Mouse (Mus musculus): ENCODE data around the gene Vwf.

Vwf gene

GRCm38 (mm10) chr6:125586042-125586566 lies 39.5 kb downstream of the Vwf start:
- no peak for DNase-seq (ENCODE audit: low read depth, low spot score)

- DNase-seq (ENCODE audit: low read depth, low spot score), result no peak
Measured at GRCm38 (mm10) chr6:125588241-125588640, 41.7 kb downstream of the Vwf start.

DNA sequence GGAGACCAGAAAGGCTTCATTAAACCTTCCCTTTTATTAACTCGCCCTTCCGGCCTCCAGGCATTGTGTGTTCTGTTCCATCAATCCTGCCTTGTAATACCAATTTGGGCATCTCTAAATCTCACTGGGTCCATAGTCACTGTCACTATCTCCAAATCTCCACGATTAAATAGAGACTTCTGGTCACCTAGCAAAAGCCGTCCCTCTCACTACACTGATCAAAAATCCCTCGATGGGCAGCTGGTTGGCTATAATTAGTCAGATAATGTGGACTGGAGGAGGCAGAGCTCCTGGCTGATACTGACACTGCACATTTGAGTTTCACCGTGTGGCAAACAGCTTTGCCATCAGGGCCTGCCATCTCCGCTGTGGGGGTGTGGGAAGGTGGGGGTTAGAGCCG lies 42.5 kb downstream of the Vwf start:
- no peak for DNase-seq (ENCODE audit: low read depth, low spot score)

- DNase-seq (ENCODE audit: low read depth, low spot score), result no peak
Measured at GRCm38 (mm10) chr6:125590056-125590455, 43.5 kb downstream of the Vwf start.

- DNase-seq (ENCODE audit: low read depth, low spot score), result no peak
Measured at GRCm38 (mm10) chr6:125590471-125590870, 43.9 kb downstream of the Vwf start.

- DNase-seq (ENCODE audit: low read depth, low spot score), result no peak
Measured at GRCm38 (mm10) chr6:125591652-125592385, 45.2 kb downstream of the Vwf start.

GRCm38 (mm10) chr6:125592536-125592935 lies 46.0 kb downstream of the Vwf start:
- DNase-seq (ENCODE audit: low read depth, low spot score), result no peak

- DNase-seq (ENCODE audit: low read depth, low spot score), result no peak
Measured at GRCm38 (mm10) chr6:125594311-125594710, 47.7 kb downstream of the Vwf start.

GRCm38 (mm10) chr6:125594825-125595224 lies 48.3 kb downstream of the Vwf start:
- DNase-seq (ENCODE audit: low read depth, low spot score), result no peak

DNA sequence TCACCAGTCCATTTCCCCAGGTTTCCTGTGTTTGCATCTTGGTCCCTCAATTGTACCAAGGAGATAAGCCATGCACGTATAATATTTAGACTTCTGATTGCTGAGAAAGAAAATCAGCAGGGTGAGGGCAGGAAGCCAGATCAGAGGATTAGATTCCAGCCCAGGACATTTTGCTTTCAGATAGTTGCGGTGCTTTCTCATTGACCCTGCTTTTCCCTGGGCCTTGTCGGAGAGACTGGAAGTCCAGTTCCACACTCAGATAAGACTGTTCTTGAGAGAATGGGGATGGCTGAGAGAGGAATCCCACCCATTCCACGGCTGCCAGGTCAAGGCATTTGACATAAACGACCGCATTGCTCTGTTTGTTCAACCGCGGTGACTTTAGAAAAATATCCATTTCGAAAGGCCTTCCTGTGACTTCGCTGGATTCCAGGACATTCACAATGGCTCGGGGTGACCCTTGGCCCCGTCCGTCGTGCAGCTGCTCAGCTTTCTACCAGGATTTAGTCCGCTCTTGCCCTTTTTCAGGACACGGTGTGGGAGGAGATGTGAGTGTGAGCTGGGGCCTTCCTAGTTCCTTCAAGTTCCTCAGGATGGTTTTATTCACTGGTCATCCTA lies 50.2 kb downstream of the Vwf start:
- DNase-seq (ENCODE audit: low read depth, low spot score), result no peak

DNA sequence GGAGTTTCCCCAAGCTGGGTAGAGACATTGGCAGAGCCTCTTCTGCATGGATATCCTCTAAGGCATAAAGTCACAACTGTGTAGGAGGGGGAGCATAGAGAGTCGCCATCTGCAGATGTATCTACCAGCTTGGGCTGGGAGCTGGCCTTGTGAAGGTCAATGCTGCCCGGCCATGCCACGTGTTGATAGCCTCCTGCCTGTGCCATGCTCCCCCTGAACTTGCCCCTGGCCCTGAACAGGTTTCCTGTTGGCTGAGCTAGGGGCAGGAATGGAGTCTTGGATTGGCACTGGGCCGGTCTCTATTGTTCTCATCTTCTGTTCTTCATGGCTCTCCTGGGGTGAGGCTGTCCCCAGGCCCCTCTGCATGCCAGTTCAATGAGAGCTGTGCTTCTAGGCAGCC lies 51.1 kb downstream of the Vwf start:
- DNase-seq (ENCODE audit: low read depth, low spot score), result no peak

DNA sequence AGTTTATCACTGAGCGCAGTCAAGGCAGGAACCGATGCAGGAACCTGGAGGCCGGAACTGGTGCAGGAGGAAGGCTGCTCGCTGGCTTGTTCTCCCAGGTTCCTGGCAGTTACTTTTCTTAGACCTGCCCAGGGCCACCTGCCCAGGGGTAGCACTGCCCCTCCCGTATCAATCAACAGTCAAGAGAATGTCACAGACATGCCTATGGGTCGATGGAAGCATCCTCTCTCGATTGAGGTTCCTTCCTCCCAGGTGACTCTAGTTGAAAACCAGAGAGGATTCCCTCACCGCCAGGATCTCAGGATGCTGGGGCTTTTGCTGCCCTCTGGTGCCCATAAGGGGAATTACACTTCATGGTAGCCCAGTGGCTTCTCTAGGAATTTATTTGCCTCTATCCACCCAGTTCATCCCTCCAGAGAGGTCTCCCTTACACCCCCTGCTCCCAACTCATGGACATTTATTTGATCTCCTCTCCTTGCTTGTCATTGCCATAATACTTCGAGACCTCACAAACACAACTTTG lies 53.5 kb downstream of the Vwf start:
- DNase-seq (ENCODE audit: low read depth, low spot score), result peak; percentile 64

DNA sequence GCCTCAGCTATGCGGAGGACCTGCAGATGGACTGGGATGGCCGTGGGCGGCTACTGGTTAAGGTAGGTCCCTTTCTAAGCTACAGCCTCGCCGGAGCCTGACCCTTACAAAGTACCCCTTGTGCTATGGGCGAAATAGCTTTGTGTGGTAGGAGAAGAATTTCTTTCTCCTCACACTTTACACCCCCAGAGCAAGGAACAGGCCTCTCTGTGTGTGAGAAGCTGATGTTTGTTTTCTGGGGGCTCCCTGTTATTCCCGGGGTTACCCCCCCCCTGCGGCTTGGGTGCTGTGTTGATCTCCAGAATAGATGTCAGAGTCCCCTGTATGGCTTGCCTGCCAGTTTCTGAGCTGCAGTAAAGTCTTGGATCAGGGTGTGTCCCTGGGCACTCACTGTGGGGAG lies 54.1 kb downstream of the Vwf start:
- DNase-seq (ENCODE audit: low read depth, low spot score), result no peak

DNA sequence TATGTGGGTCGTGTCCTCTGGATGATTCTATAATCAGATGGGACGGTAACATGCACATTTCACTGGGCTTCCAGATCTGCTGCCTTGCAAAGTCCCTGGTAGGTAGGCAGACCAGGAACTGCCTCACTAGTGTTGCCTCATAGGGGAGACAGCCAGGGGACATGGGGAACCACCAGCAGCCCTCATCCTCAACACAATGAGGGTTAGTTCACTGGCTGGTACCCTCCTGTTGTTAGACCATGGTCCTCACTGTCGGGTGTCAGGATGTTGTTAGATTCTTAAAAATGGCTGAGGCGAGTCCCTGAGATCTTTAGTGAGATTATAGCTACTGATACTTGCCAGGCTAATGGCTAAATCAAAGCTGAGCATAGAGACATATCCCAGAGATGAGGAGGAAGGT lies 54.6 kb downstream of the Vwf start:
- no peak for DNase-seq (ENCODE audit: low read depth, low spot score)

- DNase-seq (ENCODE audit: low read depth, low spot score), result no peak
Measured at GRCm38 (mm10) chr6:125601748-125602147, 55.2 kb downstream of the Vwf start.

GRCm38 (mm10) chr6:125602354-125602753 lies 55.8 kb downstream of the Vwf start:
- DNase-seq (ENCODE audit: low read depth, low spot score), result no peak

DNA sequence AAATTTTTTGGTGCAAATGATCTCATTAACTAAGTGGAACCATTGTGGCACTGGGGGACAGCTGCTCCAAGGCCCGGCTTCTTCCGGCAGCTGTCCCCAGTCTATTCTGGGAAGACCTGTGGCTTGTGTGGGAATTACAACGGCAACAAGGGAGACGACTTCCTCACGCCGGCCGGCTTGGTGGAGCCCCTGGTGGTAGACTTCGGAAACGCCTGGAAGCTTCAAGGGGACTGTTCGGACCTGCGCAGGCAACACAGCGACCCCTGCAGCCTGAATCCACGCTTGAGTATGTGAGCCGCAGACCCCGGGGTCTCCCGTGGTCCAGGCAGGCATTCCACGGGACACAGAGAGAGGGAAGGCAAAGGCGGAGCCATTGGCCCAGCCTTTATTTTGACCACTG lies 56.7 kb downstream of the Vwf start:
- DNase-seq (ENCODE audit: low read depth, low spot score), result peak; percentile 80

GRCm38 (mm10) chr6:125603678-125604462 lies 57.3 kb downstream of the Vwf start:
- DNase-seq (ENCODE audit: low read depth, low spot score), result no peak

DNA sequence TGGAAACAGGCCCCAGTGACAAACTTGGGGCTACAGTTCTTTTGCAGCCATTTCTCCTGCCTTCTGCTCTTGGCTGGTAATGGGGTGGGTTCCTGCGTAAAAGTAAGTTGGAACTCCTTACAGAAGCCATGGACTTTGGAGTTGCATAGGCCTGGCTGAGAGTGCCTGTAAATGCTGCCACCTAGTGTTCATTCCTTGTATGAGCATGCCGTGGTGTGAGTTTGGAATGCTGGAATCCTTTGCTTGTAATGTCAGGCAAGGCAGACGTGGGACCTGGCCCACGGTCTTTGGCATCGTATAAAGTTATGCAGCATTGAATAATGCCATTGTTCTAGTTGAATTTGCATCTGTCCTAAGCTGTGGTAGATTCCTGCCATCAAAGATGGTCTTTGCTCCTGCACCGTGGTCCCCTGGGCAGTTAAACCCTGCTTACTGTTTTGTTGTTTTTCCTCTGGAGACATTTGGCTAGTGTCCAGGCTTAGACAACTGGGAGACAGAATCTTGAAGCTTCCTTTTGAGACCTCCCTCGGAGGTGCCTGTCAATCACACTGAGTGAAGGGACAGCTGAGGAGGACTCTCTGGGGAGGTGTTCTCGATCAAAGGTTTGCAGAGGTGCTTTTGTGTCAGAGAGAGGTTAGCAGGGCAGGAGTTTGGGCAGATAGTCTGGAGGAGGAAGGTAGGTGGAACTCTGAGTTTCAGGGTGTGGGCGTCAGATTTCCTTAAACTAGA lies 58.1 kb downstream of the Vwf start:
- peak; percentile 77 for DNase-seq (ENCODE audit: low read depth, low spot score)

DNA sequence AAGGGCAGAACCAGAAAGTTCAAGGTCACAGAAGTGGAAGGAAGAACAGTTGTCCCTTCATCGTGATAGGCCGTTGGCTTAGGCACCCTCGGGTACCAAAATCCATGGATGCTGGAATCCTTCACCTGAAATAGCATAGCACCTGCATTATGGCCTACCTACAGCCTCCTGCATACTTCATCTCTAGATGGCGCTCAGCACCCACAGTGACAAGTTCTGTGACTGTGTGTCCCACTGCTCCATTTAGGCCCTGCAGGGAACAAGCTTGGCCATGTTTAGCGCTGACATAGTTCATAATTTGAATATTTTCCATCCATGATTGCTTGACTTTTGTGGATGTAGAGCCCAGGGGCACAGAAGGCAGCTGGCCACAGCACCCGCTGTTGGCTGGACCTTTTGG lies 62.5 kb downstream of the Vwf start:
- no peak for DNase-seq (ENCODE audit: low read depth, low spot score)

DNA sequence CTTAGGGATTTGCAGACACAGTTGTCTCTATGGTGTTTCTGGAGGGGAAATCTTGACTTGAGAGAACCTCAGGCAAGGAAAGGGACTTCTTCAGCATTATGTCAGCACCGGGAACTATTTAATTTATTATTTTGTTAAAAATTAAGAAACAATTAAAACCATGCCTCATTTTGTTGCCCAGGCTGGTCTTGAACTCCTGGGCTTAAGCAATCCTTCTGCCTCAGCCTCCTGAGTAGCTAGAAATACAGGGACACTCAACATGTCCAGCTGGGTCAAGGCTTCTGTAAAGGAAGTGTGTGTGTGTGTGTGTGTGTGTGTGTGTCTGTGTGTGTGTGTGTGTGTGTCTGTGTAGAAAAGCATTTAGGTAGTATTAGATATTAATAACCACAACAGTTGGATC lies 71.3 kb downstream of the Vwf start:
- DNase-seq (ENCODE audit: low read depth, low spot score), result no peak

DNA sequence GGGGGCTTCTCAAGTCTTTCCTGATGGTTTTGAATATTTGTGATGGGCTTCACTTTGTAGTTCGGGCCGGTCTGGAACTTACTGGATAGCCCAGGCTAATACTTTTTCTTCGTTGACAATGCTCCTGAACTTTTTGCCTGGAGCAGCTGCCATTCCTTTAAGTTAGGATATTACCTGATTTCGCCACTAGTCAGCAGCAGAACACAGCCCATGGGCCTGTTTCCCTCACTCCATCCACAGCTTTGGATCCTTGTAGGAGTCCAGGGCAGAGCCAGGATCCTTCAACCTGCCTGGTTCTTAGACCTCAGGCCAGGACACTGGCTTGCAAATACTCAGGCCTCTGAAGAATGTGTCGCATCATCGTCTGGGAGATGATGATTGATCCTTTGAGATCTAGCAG lies 74.2 kb downstream of the Vwf start:
- DNase-seq (ENCODE audit: low read depth, low spot score), result no peak

All from embryo, embryonic 11.5 days (tissue).